Mouse (Mus musculus): ENCODE data around the gene Grasp.

The Grasp gene

GRCm38 (mm10) chr15:101248029-101248710, 24.2 kb downstream of the Grasp start:
- no peak for DNase-seq (ENCODE audit: low spot score in 2 of 2)

DNA sequence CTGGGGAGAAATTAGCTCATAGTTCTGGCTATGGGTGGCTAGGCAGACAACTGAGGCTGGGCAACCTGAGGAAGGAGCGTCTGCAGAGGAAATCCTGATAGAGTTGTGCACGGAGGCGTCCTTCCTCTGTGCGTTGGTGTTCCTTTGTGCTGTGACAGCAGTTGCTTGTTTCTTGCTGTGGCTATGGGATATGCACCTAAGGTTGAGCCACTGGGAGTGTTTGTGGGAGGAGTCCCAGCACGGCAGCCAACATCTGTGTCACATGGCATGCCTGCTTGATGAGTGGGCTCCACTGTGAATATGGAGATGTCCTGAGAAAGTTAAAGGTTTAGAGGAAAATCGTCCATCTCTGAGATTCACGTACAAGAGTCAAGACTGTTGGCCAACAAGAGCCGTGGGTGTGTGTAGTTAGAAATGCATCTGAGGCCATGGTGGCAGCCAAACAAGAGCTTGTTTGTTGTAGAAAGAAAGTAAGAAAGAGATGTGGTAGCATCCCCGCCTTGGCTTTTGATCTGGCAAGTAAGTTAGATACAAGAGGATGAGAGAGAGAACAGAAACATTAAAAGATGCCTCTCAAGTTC, 26.3 kb downstream of the Grasp start:
- no peak for DNase-seq (ENCODE audit: low spot score in 2 of 2)

DNA sequence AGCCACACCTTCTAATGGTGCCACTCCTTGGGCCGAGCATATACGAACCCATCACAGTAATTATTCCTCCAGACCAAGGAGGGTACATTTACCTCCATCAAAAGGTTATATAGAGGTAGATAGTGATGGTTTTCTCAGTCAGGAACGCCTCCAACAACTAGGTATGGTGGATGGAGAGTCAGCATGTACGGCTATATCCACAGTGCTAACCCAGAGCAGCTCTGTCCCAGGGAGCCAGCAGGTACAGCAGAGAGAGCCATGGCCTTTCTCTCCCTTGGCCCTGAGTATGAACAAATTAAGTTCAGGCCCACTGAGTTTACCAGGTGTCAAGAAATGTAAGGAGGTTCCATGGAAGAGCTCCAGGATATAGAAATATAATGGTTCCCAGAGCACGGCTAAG, 27.9 kb downstream of the Grasp start:
- no peak for DNase-seq (ENCODE audit: low spot score in 2 of 2)

DNA sequence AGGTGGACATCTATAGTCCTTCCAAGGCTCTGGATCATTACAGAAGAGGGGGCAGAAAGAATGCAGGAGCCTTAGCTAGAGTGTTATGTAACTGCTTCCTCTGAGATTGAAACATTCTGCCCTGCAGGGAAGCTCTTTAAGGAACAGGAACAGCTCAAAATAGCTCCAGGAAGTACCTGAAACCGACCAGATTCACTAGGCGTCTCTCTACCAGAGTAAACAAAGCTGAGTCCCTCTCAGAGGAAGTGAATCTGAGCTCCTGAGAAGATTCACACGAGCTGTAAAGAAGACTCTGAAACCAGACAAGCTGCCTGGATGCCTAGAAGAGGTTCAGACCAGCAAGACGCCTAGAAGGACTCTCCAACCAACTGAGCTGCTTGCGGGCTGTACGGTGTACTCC, 28.6 kb downstream of the Grasp start:
- no peak for DNase-seq (ENCODE audit: low spot score in 2 of 2)

GRCm38 (mm10) chr15:101253563-101253885, 29.5 kb downstream of the Grasp start:
- DNase-seq (ENCODE audit: low spot score in 2 of 2): no peak

DNA sequence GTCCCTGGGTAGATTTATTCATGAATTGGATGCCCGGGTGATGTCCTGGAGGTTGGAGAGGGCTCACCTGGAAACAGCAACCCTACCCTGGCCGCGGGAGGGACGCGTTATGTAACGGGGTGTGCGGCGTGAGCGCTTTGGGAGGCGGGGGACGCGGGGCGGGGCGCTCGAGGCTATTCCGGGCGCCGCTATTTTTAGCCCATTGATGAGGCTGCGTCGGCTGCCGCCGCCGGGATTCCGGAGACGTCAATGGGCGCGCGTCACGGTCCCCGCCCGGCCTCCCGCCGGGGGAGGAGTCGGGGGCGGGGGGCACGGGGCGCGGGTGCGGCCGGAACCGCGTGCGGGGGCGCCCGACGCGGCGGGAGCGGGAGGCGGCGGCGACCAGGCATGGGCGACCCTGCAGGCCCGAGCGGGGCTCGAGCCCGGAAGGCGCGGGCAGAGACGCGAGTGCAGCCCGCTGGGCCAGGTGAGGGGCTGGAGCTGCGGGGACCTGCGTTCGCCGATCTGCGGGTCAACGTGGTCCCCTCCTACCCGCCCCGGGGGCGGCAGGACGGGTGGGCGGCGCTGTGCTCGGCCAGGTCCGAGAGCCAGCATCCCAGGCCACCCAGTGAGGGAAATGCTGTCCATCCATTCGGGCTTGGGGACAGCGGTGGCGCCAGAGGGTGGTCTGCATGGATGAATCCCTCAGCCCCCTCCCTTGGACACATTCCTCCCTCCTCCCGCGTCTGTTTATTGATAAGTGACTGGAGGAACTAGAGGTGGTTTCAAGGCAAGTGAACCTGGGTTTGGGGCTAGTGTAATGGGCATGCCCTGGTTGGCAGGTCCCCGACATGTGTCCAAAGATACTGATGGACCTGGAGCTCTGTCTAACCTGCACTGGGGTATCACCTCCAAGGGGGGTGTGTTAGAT, 30.2 kb downstream of the Grasp start, which contains the start of gene Nr4a1:
TSS of gene Nr4a1 (plus strand) at position 384 of the 910 bp plus-strand sequence.
- DNase-seq (ENCODE audit: low spot score in 2 of 2): peak; percentile 53 to 71

DNA sequence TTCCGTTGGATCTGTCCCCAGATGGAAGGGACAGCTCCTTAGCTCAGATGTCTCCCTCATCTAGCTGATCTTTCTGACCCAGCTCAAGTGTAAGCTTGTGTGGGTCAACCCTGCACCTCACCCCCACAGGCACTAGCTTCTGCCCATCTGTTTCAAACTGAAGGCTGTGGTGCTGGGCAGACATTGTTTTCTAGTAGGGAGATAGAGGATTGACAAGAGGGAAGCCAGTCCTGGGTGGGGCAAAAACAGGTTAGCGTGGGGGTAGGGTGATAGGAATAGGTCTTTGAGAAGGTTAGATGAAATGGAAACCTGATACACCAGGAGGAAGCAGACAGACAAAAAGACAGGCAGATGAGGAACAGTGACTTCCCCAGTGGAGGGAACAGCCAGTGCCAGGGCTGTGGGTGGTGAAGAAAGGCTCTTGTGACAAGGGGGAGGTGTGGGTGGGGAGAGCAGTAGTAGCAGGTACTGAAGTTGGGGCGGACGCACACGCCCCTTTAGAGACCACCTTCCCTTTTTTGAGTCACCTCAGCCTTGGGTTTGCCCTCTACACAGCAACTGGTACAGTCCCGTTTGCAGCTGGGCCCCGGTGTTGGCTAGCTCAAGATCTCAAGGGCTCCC, 32.0 kb downstream of the Grasp start:
- DNase-seq (ENCODE audit: low spot score in 2 of 2): no peak

- DNase-seq (ENCODE audit: low spot score in 2 of 2): no peak
These were observed 32.6 kb downstream of the Grasp start for GRCm38 (mm10) chr15:101256463-101257206.

DNA sequence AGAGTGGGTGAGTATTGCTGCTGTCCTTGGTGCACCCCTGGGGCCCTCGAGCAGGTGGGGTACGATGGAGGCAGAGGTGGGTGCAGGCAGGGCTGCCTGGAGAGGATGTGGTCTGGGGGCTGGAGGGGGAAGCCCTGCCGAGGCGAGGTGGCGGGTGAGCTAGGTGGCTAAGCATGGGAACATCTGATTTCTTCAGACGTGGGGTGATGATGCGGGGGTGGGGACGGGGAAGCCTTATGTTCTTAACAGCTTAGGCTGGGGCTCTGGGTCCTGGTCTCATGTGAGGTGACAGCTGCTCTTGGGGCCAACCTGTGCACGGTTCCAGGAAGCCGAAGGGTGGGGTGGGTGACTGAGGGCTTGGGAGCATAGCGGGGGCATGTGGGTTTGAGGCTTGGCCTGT, 34.4 kb downstream of the Grasp start:
- DNase-seq (ENCODE audit: low spot score in 2 of 2): no peak

DNA sequence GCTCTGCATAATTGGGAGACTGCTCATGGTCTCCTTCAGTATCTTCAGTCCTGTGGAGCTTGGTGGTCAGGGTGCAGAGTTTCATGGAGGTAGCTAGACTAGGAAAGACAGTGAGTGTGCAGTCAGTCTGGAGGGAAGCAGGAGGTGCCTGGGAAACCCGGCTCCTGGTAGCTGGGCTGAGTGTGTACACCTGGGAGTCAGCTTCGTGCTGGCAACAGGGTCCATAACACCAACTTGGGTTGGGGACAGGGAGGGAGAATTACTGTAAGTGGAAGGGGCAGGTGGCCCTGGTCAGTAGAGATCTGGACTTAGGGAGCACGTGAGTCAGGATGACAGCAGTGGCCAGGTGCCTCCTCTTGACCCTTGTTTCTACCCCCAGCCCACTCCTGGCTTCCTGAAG, 35.9 kb downstream of the Grasp start:
- DNase-seq (ENCODE audit: low spot score in 2 of 2): no peak

DNA sequence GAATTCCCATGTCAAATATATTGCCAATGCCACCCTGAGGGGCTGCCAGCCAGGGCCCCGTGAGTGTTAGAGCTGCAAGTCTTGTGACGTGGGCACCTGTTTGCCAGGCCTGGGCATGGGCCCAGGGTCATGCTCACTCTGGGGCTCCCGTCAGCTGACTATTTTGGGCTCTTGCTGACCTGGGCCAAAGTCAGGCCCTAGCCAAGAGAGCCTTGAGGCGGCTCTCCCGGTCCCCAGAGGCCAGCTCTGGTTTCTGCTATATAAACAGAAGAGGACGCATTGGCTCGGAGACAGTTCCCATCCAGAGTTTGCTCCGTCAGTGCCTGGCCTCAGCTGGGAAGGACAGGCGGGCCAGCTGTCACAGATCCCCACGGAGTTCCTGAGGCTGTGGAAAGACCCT, 36.4 kb downstream of the Grasp start:
- no peak for DNase-seq (ENCODE audit: low spot score in 2 of 2)

GRCm38 (mm10) chr15:101260874-101261622, 37.1 kb downstream of the Grasp start:
- DNase-seq (ENCODE audit: low spot score in 2 of 2): no peak

- DNase-seq (ENCODE audit: low spot score in 2 of 2): no peak
These were observed 38.5 kb downstream of the Grasp start for GRCm38 (mm10) chr15:101262502-101262901.

DNA sequence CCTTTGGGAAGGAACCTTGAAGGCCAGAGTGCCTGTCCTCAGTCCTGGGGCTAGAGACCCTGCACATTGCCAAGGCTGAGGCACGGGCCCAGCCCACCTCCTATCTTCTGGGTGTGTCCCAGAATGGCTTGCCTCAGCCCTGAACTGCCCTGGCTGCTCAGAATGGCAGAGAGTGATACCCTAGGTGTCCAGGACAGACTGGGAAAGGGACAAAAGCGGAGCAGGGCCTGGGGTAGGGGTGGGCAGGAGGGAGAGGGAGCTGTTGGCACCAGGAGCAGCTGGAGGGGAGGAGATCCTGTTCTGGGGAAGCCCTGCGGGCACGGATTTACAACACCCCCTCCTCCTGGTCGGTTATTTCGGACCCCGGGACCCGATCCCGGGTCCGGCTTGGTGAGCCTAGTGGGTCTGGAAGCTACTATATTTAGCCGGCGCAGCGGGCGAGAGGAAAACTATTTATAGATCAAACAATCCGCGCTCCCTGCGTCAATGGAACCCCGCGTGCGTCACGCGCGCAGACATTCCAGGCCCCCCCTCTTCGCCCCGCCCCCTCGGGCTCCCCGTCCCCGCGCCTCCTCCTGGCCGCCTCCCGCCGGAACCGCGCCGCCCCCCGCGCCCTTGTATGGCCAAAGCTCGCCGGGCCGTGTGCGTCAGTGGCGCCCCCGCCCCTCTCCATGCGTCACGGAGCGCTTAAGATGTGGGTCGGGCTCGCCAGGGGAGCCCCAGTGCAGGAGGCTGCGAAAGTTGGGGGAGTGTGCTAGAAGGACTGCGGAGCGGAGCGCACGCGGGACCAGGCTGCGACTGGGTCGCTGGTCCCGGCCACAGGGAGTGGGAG, 42.4 kb downstream of the Grasp start:
- peak; percentile 86 to 87 for DNase-seq (ENCODE audit: low spot score in 2 of 2)

DNA sequence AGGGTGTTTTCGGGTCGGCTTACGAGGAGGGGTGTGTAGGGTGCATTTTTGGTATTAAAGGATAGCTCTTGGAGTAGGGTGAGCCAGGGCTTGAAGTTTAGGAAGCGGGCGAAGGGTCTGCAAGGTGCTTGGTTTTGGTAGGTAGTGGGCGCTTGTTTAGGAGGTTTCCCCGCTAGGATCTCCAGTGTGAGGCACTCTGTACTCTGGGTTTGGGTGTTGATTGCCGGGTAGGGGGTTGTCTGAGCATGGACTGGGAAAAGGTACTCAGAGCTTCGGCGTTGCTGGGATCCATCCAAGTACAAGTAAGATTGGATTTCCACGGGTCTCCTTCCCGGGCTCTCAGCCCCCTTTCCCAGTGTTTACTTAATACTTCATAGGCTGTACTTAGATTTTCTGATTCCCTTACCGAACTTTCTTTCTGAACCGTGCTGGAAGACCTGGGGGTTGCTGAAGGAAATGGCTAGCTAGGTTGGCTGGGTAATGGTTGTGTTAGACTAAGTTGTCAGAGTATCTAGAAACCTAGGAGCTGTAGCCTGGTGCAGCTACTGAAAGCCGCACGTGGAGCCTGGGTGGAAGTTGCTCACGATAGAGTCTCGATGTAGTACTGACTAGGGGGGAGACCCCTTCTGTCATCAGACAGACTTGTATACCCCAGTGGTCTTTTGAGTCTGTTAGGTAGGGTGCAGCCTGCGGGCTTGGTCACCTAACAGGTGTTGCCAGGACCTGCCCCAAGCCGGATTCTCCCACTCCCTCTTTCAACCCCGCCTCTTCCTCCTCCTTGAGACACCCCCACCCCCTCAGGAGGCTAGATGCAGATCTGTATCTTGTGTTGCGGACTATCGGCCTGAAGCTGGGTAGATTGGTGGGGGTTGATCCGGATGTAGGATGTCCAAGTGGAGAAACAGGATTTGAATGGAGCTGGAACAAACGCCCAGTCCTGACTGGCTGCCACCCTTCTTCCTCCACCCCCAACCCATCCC, 43.4 kb downstream of the Grasp start:
- no peak for DNase-seq (ENCODE audit: low spot score in 2 of 2)

- DNase-seq (ENCODE audit: low spot score in 2 of 2): no peak
These were observed 46.3 kb downstream of the Grasp start for GRCm38 (mm10) chr15:101270101-101270820.

DNA sequence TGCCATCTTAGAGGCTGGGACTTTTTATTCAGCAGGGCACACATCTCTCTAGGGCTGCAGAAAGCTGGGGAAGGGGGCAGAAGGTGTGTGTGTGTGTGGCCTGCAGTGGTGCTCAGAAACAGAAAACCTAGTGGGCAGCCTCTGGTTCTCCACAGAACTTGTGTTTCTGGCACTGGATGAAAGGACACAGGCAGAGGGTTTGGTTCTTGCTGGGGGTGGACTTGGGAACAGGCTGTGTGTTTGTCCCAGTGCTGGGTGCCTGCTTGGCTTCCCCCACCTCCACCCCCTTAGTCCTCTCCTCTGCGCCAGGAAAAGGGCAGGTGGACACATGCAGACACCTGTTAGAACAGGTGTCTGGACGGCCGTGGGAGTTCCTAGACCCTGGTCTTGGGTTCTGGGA, 47.1 kb downstream of the Grasp start:
- no peak for DNase-seq (ENCODE audit: low spot score in 2 of 2)

- no peak for DNase-seq (ENCODE audit: low spot score in 2 of 2)
These were observed 47.5 kb downstream of the Grasp start for GRCm38 (mm10) chr15:101271513-101271912.

Measured in frontal cortex, postnatal 25 days (tissue).